Mouse (Mus musculus): Measurements from ENCODE around the gene Gab2.

Gab2 gene

DNA sequence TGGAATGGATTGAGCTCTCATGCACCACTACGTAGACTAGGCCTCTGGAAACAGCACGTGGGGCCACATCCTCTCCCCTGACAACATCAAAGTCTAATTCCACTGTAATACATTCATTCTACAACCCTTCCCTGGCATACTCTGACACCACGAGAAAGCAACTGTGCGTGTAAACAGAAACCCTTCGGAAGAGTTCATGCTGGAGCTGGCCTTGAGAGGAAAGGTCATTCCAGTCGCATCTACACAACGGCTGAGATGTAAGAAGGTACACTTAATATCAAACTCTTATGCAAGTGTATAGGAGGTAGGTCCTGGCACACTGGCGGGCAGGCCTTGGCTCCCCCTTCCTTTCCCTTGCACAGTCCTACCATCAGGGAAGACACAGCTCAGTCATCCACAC, 243.0 kb downstream of the Gab2 start:
- DNase-seq: no peak

DNA sequence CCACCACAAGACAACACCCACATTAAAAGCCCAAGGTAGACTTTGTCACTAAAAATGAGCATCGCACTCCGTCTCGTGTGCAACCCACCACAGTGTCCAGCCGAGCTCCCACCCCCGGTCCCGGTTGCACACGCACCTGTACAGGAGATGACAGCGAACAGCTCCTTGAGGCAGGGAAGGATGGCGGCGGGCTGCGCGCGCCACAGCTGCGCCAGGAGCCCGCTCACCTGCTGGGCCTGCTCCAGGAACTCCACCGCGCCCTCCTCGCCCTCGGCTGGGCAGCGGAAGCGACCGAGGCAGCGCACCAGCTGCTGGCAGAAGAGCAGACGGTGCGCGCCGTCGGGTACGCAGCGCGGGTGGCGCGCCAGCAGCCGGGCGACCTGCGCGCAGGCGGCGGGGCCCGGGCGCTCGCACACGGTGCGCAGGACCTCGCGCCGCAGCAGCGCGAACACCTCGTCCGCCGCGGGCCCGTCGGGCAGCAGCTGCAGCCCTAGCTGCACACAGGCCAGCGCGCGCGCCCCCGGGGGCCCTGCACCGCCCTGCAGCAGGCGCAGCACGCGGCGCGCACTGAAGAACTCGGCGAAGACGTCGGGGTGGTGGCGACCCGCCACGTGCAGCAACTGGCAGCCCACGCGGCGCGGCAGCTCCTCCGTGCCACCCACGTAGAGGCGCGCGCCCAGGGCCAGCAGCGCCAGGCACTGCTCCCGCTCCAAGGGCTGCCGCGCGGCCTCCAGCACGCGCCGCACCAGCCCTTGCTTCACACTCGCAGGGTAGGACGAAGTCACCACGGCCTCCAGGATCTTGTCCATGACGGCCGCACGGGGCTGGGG, 244.0 kb downstream of the Gab2 start:
- no peak for DNase-seq

DNA sequence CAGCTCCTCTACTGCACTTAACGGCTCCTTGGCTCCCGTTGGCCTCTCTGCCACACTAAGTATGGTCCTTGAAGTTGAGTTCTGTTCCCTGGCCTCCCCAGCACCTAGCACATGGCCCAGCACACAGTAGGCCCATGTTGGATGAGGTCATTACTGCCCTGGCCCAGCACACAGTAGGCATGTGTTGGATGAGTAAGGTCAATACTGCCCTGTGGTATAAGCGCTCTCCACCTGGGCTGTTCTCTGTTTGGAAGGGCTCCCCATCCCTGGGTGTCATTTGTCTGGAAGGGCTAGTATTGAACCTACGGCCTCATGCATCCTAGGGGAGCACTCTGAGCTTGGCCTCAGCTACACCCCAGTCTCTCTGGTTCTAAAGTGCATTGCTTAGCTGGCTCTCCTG, 246.0 kb downstream of the Gab2 start:
- no peak for DNase-seq

DNA sequence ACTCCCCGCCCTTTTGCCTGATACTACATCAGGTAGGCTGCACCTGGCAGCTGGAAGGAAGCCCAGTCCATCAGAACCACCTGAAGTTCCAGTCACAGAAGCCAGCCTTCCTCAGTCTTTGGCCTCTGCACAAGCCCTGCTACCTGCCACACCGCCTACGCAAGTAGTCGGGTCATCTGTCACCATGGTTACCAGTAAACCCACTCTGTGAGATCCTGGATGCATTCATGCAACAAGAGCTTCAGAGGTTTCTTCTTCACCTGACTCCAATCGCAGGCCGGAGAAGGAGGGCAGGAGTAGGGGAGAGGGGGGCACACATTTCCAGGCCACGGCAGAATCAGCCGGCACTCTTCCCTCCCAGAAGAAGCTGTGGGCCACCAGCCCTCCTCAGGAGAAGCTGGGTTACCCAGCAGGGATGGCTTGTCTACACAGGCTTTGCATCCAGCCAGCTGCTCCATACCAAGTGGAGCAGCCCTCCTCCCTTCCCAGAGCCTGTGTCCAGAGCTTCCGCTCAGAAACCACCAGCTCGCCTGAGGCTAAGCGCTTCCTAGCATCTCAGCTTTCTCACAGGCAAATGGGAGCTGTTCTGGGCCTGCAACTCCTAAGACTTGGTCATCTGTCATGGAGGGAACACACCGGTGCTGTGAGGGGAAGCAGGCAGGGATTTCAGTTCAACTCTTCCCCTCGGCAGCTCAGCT, 247.7 kb downstream of the Gab2 start:
- peak; percentile 82 for DNase-seq

DNA sequence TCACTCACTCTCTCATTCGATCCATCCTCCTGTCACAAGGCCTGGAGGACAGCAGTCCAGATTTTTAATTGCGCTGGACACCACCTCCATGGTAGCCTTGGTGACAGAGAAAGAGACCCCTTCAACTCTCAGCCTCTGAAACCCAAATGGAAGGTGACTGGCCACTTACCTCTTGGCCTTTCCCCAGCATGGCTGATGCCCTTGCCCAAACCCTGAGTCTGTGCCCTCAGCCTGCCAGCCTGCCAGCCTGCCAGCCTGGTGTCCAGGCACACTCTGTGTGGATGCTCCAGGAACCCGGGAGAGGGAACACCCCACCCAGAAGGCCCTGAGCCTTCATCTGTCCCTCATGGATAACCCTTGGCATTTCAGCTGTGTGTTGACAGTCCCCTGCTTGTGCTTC, 248.3 kb downstream of the Gab2 start:
- peak; percentile 61 for DNase-seq

DNA sequence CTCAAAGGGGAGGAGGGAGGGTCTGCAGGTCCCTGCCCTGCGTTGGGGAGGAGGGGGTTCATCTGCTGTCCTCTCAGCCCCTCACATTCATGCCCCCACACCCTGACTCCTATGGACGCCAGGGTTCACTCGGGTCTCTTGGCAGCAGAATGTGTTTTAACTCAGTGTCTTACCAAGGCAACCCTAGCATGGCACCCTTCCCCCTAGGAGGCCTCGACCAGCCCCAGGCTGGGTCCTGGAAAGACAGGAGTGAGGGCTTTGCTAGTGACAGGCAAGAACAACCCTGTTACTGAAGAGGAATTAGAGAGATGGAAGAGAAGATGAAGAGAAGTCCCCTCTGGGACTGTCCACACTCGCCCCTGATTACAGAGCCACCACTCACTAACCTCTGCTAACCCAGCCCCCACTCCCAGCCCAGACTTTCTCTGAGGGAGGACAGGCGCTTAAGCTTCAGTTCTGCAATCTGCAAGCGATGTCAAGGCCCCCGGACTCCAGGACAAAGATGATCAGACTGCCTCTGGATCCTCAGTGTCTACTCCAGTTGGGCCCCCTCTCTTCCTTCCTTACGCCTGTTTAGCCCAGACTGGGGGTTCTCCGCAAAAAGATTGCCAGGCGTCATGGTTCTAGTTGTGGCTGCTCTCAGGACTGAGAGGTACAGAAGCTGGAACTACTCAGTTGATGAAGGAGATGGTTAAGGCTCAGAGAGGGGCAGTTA, 249.7 kb downstream of the Gab2 start:
- DNase-seq: peak; percentile 68

DNA sequence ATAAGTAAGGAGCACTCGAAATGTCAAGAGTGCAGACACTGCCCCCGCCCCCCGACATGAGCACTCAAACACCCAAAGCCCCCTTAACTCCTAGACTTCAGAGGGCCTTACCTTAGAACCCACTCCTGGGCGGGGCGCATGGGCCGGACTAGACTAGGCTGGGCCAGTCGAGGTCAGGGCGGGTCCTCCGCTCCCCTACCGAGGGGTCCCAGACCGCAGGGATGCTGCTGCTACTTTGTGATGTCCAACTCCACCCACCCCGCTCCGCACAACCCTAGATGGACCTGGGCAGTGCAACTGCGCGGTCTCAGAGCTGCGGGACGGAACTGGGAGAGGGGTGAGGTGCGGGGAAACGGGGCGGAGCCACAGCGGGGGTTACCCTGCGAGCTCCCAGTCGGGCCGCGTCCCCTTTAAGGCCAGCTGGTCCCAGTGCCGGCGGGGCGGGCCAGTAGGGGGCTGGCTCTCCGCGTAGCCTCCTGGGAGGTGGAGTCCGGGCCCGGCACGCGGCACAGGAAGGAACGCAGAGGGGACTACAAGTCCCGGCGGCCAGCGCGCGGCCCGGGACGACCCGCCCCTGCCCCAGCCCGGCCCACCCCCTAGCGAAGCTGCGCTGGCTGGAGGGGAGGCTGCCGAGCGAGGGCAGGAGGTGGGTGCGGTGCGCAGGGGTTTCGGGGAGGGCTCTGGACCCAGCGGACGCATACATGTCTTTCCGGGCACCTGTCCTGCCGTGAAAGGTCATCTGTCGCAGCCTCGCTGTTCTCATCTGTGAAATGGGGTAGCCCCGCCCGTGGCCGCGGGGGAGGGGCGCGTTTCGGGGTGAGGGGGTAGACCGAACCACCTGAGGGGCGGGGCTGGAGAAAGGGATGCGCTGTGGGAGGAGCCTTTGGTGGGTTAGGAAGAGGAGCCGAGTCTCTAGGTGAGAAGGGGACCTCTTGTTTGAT, 250.6 kb downstream of the Gab2 start, which contains the start of the genes Usp35 and Kctd21:
Gene Usp35 (minus strand): TSS at position 295 of the 941 bp plus-strand sequence.
Gene Kctd21 (plus strand): TSS at position 602 of the 941 bp plus-strand sequence.
- DNase-seq: peak; percentile 96

DNA sequence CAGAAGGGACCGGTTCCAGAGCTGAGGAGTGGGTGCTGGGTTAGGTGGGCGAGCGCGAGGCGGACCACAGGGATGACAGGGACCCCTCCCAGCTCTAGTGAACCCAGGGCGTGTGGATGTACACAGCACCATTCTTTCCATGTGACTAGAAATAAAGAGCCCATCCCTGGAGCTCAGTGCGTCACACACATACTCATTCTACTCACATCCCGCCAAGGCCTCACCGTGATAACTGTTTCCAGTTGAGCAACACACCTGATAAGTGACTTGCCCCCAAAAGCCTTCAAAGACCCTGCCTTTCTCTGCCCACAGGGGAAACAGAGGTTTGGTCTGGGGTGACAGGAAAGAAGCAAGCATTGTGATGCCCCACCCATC, 251.3 kb downstream of the Gab2 start:
- no peak for DNase-seq

DNA sequence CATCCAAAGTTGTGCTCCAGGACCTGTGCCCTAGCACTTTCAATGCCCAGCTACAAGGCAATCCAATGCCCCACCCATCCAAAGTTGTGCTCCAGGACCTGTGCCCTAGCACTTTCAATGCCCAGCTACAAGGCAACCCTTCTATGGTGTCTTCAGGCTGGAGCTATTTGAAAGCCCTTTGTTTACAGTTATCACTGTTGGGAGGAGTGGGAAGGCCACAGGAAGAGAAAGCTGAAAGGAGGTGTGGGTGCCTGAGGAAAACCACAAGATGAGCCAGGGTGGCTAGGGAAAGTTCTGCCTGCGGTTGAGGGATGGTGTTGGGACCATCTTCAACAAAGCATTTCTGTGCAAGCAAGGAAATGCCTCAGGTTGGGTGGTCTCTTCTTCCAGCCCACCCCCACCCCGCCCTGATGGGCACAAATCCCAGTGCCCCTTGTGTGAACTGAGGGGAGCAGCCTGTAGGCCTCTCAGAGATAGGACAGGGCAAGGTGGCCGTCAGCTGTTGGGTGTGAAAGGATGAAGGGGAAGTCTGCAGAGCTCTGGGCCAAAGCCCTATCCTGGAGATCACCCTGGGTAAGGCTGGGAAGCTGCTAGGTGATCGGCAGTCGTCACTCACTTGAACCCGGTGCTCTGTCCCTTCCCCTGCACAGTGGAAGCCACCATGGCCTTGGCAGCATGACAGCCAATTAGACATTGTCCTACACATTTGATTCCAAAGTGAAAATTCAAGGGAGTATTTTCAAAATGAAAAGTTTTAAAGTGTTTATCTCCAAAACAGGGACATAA, 251.9 kb downstream of the Gab2 start:
- DNase-seq: peak; percentile 65

DNA sequence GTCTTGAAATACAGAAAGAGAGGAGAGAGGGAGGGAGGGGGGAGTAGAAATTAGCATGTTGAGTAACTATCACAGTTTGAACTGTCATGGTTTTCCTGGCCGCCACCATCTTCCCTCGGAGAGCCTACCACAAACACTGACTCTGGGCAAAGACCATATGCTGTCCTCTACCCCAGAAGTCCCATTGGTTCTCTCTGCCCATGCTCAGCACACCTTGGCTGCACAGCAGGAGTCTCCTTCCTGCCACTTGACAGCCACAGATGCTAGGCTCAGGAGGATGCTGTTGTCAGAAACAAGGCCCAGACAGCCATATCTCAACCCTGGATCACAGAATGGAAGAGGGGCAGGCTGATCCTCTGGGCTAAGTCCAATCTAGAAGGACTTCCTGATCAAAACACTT, 253.0 kb downstream of the Gab2 start:
- DNase-seq: peak; percentile 68

DNA sequence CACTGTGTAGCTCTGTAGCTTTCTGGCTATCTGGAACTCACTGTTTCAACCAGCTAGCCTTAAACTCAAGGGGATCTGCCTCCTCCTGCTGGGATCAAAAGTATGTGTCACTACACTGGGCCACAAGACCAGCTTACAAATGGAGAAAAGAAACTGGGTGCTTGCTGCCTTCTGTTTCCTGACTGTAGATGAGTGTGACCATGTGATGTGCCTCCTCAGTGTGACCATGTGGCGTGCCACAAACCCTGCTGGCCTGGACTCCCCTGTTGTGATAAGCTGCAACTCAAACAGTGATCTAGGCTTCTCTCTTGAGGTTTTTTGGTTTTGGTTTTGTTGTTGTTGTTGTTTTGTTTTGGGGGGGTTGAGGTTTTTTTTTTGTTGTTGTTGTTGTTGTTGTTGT, 255.3 kb downstream of the Gab2 start:
- no peak for DNase-seq

DNA sequence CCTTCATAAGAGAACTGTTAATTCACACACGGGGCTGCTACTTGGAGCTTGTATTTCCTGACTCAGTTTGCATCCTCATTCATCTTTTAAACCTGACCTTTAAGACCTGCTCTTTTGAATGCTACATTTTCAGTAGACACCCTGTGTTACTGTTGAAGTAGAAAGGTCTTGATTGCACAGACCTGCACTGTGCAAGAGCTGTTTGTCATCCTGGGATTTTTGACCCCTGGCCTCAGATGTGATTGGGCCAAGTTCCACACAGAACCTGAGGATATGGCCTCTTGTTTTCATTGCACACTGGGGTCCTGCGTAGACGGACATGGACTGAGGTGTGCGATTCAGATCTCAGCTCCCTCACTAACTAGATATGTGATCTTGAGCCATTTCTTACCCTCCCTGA, 257.2 kb downstream of the Gab2 start:
- no peak for DNase-seq

DNA sequence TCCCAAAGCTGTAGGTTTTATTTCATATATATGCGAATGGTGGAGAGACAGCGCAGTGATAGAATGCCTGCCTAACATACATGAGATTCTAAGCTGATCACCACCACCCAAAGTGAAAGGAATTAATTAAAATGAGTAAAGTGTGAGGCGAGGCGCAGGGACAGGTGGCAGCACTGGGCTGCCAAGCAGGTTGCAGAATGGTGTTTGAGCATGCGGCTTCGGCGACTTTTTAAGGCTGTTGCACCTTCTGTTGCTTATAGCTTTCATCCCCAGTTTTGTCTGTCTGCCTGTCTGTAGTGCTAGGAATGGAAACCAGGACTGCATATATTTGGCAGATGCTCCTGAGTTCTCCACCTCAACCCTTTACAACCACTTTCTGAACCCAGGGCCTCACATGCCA, 258.2 kb downstream of the Gab2 start:
- DNase-seq: no peak

DNA sequence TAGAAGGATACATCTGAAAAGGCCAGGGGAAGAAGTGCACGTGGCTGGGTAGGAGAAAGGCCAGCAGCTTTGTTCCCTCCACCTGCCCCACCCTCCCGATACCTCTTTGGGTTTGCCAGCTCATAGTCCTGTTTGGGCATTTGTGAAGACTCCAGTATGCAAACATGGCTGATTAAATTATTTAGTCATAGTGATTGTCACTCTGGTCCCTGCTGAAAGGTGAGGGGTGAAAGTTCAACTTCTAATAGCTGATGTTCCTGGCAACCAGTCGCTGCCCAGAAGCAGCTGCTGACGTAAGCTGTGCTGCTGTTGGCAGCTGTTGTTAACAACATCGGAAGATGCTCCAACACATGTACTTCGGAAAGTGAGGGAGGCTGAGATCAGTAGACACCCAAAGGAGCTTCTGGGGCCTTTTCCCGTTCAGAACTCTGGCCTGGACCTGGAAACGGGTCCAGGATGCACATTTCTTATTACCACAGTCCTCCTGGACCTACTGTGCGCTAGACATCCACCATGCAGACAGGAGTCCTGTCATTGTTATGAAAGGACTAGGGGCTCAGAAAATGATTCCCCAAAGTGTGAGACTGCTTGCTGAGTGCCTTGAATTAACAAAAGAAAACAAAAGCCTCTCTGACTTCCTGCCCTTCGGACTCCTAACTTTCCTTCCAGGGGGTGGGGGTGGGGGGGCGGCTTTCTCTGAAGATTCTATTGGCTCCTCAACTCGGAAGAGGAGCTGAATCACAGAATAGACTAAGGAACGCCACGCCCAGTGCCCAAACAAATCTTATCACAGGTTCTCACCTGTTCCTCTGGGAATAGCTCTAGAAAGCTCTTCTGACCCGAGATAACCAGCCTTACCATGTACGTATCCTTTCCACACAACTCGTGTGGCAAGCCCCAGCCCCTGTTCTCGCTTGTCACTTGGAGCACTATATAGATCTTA, 259.8 kb downstream of the Gab2 start:
- DNase-seq: no peak

DNA sequence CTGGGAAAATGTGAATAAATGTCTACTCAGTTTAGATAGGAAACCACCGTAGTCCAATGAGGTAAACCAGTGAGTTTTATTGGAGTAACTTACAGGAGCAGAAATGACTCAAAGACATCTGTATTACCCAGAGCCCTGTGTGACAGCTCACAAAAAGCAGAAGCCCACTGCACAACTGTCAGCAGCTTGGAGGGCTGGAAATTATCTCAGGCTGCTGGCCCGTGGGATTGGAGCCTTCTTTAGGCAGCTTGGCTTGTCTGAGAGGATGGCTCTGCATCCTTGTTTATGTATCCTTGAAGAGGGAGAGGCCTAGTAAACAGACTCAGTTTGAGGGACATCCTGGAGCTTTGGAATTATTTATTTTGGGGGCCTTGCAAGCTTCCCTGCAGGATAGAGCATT, 261.6 kb downstream of the Gab2 start:
- no peak for DNase-seq

DNA sequence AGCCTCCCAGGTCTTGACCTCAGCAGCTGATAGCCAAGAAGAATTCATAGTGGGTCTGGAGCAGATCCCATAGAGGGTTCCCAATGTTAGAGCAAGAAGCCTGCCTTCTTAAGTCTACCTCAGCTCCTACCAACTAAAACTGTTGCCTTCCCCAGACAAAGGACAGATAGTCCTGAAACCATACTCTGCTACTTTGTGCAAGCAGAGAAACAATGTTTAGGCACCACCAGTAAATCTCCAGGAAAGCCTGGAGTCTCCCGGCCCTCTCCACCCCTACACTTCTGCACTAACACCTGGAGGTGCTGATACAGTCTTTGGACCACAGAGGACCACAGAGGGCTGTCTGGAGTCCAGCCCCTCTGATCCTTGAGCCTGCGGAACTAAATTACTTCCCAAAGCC, 263.3 kb downstream of the Gab2 start:
- DNase-seq: no peak

DNA sequence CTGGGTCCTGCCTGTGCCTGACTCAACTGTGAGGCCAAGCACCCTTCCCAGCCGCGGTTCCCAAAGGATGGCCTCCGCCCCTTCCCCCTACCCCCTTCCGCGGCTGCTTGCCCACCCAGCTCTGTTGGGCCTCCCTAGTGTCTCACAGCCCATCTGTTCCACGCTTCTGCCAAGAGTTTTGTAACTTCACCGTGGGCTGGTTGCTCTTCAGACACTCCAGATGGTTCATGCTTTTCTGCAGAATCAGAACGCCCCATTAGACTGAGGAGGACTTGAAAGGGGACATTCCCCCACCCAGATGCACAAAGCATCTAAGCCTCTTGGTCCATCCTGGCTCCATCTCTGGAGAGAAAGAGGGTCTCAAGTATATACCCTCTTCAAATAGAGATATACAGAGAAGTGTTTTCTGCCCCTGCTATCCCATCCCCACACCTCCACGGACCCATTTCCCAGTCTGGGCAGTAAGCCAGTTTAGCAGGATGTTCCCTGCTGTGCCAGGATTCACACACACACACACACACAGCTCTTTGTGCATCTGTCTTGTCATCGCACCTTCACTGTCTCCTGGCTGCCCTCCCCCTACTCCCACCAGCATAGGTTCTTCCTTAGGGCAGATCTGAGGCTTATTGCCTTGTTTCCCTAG, 264.0 kb downstream of the Gab2 start:
- peak; percentile 74 for DNase-seq

DNA sequence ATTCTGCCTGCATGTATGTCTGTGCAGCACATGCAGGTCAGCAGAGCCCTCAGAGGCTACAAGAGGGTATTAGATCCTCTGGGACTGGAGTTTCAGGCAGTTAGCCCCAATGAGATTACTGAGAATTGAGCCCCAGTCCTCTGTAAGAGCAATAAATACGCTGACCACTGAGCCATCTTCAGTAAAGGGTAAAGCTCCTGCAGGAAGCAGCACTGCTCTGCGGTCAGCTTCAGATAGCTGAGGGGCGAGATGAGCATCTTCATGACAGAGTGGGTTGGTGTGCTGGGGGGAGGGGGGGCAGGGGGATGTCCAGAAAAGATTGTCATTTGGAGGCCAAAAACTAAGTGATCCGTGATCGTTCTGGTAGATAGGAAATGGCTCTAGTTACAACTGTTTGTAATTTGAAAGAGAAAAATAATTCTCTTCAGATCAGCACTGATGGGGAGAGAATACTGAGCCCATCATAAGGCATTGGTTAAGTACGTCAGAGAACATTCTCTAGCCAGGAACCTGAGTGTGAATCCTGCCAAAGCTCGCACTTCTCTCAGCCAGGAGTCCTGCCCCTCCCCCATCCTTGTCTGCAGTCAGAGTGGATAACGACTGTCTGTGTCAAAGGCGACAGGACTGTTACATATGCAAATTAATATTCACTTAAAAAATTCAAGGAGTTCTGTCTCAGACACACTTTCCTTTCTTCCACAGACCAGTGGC, 264.9 kb downstream of the Gab2 start:
- DNase-seq: no peak

DNA sequence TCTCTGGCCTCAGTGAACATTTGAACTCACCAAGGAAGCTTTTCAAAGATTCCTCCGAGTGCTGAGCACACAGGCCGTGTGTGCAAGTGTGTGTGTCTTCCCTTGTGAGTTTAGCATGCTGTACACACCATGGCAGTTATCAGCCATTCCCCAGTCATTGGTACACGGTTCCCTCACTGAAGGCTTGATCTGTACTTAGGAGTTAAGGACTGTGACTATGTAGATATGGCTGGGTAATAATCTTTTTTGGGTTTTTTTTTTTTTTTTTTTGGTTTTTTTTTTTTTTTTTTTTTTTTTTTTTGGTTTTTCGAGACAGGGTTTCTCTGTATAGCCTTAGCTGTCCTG, 265.4 kb downstream of the Gab2 start:
- no peak for DNase-seq
